Mouse (Mus musculus) MN1 (cell line): ENCODE measurements around the gene Commd6.

Source experiments
- DNase-seq: peaks from one replicate; pipeline ENCODE4 v3.0.0-alpha.2; 2016; ENCODE audit warnings: low spot score

The Commd6 gene

GRCm38 (mm10) chr14:101640153-101640843 lies at the start of gene Commd6:
TSS of gene Commd6 (minus strand) at chr14:101640686.
- peak; percentile 94 for DNase-seq

DNA sequence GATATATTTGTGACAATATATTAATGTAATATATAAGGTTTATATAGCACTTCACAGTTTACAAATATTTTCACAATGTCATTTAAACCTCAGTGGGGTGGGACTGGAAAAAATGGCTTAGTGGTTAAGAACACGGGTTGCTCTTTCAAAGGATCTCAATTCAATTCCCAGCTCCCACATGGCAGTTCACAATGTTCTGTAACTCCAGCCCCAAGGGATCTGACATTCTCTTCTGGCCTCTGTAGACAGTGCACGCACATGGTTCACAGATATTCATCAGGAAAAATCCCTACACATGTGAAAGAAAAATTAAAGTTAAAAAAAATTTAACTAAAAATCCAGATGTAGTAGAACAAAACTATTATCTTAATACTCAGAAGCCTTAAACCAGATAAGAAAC lies 47.9 kb upstream of the Commd6 start:
- DNase-seq = no peak

DNA sequence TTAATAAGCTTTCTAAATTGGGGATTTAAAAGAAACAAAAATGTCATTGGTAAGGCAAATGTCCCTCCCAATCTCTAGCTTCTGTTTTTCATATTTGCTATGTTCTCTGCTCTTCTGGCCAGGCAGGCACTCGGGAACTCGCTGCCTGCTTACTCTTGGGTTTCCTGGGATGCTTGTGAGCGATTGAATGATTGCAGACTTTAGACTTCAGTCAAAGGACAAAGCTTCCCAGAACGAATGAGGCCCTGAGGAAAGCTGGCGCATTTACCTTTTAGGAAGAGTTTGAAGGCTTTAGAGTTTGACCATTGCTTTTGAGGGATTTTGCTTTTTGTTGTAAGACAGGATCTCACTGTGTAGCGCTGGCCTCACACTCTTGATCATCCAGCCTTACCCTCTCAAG lies 47.2 kb upstream of the Commd6 start:
- DNase-seq = no peak

DNA sequence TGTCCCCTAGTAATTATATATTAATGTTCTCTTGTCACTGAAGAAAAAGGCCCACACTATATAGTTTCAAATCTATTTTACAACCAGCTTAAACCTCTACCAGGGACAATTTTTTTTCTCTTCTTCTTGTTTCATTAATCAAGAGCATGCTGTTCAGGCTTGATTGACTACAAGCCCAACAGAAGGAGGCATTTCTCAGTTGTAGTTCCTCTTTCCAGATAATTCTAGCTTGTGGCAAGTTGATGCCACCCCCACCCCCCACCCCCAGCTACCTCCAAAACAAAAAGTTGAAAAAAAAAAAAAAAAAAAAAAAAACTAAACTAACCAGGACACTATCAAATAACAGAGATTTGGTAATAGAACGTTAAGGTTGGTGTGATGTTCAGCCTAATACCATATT lies 31.7 kb upstream of the Commd6 start:
- DNase-seq = no peak

DNA sequence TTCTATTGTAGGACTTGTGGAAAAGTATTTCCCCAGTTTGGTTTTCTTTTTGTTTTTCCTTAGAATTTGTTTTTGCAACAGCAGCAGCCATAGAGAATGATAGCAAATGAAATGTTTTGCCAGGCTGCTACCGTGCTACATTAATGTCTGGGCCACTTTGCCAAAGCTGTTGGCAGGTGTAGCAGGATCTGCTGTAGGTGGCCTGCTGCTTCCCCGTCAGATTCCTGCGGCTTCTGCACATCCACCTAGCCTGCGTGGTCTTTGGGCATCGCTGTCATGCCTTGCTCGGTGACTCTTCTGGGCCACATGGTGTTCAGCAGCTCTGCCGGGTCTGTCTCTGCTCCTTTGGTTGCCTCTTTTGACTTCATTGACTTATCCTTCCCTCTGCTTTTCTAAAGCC lies 28.1 kb upstream of the Commd6 start:
- no peak for DNase-seq

DNA sequence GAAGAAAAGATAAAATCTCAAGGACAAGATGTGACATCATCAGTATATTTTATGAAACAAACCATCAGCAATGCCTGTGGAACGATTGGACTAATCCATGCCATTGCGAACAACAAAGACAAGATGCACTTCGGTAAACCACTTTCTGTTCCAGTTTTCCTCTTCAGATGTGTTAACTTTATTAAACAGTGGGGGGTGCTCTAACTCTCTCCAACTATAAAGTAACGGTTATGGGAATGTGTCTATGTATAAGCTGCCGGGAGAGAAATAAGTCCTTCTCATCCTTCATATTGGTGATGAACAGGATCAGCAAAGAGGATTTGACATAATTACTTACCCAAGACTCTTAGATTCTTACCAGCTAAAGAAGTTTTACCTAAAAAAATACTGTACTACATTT lies 26.1 kb upstream of the Commd6 start:
- no peak for DNase-seq

DNA sequence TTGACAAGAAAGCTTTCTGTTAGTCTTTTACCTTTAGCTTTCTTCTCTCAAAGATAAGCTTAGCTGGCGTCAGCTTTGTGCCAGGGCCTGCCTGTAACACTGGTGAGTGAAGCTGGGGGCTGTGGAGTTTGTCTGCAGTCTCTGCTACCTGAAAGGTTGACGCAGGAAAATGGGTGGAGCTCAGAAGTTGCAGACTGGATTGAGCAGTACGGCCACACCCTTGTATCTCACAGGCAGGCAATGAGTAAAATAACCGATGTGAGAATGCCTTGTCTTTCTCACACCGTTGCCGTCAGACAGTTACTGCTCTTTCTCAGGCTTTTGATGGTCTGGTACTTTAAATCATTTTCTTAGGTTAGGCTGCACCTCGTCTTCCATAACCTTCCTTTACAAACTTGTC lies 25.6 kb upstream of the Commd6 start:
- DNase-seq = no peak

DNA sequence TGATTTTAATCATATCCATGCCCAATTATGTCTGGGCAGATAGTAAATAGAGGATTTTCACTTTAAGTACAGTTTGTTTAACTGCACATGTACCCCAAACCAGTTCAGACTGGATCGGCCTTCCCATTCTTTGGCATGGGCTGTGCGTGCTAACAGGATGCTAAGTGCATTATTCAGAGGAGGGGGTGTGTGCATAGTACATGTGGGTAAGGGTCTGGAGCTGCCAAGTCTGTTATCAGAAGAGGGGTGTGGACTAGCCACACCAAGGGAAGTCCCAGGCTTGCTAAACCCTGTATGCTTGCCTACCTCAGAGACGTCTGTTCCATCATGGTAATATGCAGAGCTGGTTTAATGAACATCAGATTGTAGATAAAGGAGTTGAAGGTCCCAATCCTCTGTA lies 23.8 kb upstream of the Commd6 start:
- DNase-seq = no peak

- no peak for DNase-seq
Measured at GRCm38 (mm10) chr14:101661654-101662412, 21.3 kb upstream of the Commd6 start.

- DNase-seq = no peak
Measured at GRCm38 (mm10) chr14:101656307-101656706, 15.8 kb upstream of the Commd6 start.

- peak; percentile 31 for DNase-seq
Measured at GRCm38 (mm10) chr14:101654526-101654909, 14.0 kb upstream of the Commd6 start.

DNA sequence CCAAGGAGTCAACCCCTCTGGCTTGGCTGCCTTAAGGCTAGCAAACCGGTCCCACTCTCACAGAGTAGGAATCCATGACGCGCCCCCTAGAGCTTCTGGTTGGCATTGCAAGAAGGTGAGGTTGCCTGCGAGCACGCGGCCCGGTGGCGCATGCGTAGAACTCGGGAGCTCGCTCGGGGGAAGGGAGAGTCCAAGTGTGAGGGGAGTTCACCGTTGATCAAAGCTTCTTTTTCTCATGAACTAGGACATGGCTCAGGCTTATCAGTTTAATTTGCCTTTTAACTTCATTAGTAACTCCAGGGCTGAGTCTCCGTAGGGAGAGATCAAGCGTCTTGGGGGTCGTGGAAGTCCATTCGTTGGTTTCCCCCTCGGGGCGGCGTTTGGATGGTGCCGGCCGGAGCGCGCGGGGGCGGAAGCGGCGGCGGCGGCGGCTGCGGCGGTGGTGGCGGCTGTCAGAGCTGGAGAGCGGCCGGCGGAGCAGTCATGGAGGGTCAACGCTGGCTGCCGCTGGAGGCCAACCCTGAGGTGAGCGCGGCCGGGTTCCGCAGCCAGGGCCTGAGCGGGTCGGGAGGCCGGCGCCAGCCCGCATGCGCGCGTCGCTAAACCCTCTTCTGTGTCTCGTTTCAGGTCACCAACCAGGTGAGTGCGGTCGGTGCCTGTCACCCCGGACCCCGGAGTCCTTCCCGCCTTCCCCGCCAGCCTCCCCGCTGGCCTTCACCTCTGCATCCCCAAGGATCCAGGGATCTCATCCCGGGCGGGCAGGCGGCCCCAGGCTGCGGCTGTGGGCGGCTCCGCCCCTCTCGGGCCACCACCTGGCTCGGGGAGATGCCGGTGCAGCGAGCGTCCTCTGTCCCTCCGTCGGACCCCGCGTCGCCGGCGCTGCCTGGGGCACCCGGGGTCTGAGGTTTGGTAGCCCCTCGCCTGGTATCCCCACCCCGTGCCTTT lies 13.4 kb upstream of the Commd6 start, which contains the start of gene Uchl3:
TSS of gene Uchl3 (plus strand) at position 387 of the 945 bp plus-strand sequence.
- peak; percentile 95 for DNase-seq

DNA sequence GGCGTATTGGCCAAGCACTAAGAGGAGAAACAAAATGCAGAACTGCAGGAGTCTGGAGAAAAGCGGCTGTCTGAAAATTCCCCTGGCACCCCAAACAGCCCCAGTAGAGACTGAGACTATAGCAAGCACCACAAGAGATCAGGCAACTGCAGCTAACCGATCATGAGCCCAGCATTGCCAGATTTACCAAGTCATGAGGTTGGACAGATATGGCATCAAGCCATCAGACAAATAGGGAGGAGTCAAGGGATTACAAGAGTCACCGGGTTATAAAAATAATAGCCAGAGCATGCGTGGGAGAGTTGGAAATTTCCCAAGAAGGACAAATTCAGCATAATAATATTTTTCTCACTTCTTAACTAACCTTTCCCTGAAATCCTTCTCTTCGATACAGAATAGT lies 12.1 kb upstream of the Commd6 start:
- no peak for DNase-seq

GRCm38 (mm10) chr14:101650551-101650950 lies 10.1 kb upstream of the Commd6 start:
- no peak for DNase-seq

GRCm38 (mm10) chr14:101644948-101645347 lies 4.5 kb upstream of the Commd6 start:
- no peak for DNase-seq

- DNase-seq = no peak
Measured at GRCm38 (mm10) chr14:101637381-101637780, 3.1 kb downstream of the Commd6 start.

- no peak for DNase-seq
Measured at GRCm38 (mm10) chr14:101635765-101636164, 4.7 kb downstream of the Commd6 start.

DNA sequence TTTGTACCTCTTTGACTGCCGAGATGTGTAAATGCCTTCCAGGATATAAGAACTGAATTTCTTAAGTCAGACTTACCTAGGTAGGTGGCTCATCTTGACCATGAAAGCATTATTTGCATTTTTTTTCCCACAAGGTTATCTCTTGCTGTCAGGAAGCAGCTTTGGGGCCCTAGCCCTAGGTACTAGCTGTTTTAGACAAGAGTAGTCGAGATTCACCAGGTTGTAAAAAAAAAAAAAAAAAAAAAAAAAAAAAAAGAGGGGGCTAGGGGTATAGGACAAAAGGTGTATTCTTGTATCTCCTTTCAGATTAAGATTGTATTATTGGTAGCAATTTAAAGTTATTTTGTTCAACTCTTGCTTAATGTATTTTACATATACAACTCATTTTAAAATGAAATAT lies 9.9 kb downstream of the Commd6 start:
- DNase-seq = no peak

- no peak for DNase-seq
Measured at GRCm38 (mm10) chr14:101617680-101618079, 22.8 kb downstream of the Commd6 start.

DNA sequence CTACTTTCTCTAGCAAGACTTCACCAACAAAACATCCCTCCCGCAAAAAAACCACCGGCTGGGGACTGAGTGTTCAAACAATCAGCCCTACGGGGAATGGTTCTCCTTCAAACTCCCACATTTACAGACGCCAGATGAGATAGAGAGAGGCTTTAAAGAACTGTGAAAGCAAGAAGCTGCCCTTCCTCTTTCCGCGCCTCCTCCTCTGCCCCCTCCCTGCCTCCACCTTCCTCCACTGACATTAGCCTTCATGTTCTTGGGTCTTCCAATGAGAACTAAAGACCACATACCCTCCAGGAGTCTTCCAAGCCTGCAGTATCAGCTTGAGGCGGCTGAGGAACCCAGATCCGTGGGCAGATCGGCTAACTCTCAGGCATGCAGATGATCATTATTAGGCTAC lies 24.3 kb downstream of the Commd6 start:
- no peak for DNase-seq

DNA sequence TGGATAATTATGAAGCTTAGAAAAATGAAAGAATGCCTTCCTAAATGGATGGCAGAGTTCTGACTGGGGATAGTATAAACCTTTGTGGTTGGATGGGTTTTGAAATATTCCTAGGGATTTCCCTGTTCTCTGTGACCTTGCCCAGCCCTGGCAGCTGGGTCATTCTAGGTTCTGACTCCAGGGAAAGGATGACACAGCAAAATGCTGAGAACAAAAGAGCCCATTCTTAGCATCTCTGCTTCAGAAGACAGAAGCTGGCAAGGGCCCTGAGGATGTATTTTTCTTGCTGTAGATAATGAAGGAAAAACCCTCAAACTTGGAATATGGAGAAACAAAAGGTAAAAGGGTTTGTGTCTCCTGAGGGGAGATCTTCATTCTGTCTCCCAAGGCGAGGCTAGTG lies 27.3 kb downstream of the Commd6 start:
- no peak for DNase-seq

DNA sequence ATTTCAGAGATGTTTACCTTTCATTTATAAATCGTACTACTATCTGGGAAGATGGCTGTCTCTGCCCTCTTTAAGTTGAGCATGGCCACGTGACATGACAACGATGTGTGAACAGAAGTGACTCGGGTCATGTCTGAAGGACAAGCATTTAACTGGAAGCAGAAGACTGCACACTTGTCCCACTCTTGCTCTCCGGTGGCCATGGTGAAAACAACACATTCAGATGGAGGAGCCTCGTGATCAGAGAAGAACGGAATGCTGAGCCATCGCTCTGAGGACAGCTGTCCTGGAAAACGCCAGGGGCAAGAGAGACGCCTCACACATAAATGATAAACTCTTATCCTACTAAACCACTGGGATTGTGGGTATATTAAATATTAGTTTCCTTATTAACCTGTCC lies 29.8 kb downstream of the Commd6 start:
- no peak for DNase-seq
